8 mouse cellular contexts compared by ENCODE assay signal in the genomic region with DNA sequence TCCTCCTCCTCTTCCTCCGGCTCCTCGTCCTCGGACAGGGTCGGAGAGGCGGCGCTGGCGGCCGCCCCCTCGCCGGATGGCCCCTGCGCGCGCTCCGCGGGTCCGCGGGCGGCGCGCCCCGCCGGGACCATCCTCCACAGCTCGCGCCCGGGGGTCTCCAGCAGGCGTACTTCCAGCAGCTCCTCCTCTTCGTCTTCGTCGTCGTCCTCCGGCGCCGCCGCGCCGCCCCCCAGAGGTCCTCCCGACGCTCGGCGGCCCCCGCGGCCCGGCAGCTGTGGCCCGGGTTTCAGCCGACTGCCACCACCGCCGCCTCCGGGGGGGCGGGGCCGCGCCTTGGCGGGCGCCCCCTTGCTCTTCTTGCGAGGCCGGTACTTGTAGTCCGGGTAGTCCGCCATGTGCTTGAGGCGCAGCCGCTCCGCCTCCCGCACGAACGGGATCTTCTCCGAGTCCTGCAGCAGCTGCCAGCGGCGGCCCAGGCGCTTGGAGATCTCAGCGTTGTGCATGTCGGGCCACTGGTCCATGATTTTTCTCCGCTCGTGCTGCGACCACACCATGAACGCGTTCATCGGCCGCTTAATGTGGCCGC. TPM values are rescaled to one million over a fixed set of nuclear protein-coding genes. Genes with fewer than 3 reads are reported as not detected.
DNase-seq lines count a peak whose midpoint lies in the region; ATAC-seq and TF ChIP-seq lines count a peak whose summit lies in the region.

No protein-coding gene starts in this region.

- no peak for TF ChIP-seq EP300 in liver, postnatal 0 days (IDR thresholded peaks at IDR 0.05; ENCODE audit: low read depth)

- TF ChIP-seq CTCF in bone marrow macrophage, adult 2 months (IDR thresholded peaks at IDR 0.05; ENCODE audit: low read depth, low read length), result no peak
- TF ChIP-seq CTCF in liver, postnatal 0 days (IDR thresholded peaks at IDR 0.05; ENCODE audit: low read depth), result peak; percentile 16; the same call in 1 of the 2 replicates
- TF ChIP-seq CTCF in thymus, adult 2 months (IDR thresholded peaks at IDR 0.05; ENCODE audit: borderline replicate concordance, control insufficient read depth, extremely low read depth, insufficient read depth, low read length, poor library complexity), result 0 out of 2 replicates have a peak, but pooled peaks have one; percentile 23

- 0 out of 2 replicates have a peak, but pooled peaks cover 2% of the 10 kb centered on the region for H3K4me1 ChIP-seq in bone marrow macrophage, adult 2 months (ENCODE audit: control insufficient read depth, insufficient read depth, low read length)
- peaks cover 46% of the 10 kb centered on the region for H3K4me1 ChIP-seq in forebrain, embryonic 13.5 days
- peaks cover 28% of the 10 kb centered on the region for H3K4me1 ChIP-seq in liver, postnatal 0 days (ENCODE audit: insufficient read depth)
- H3K4me1 ChIP-seq in thymus, adult 2 months (replicated peaks; ENCODE audit: control insufficient read depth, insufficient read depth, low read length), result peaks cover 17% of the 10 kb centered on the region

- no peaks in the 10 kb centered on the region for H3K36me3 ChIP-seq in forebrain, embryonic 13.5 days (ENCODE audit: poor library complexity, severe bottlenecking)
- H3K36me3 ChIP-seq in liver, postnatal 0 days (replicated peaks; ENCODE audit: insufficient read depth, low read length), result no peaks in the 10 kb centered on the region
- H3K36me3 ChIP-seq in thymus, adult 2 months (ENCODE audit: control insufficient read depth, insufficient read depth, low read length), result no peaks in the 10 kb centered on the region

- peak overlapping the region; percentile 90 for H3K4me2 ChIP-seq in forebrain, embryonic 13.5 days
- H3K4me2 ChIP-seq in liver, postnatal 0 days (ENCODE audit: low read depth, low read length), result peak overlapping the region; percentile 90

- intact Hi-C loops in heart, postnatal 10 days (cut with DNase I), result loop anchor here (2.0 kb wide), 1 partner anchor 18 kb away; the partner anchor contains the start of genes 6820408C15Rik and Zcchc3

- under 1% methylated on average over 76 of the region's 77 CpGs for WGBS in forebrain, embryonic 13.5 days
- 4% methylated on average over 50 of the region's 77 CpGs for WGBS in liver, postnatal 0 days (ENCODE audit: insufficient replicate concordance)
- under 1% methylated on average over 77 of the region's 77 CpGs for WGBS in thymus, adult 2 months

- H3K27ac ChIP-seq in bone marrow macrophage, adult 2 months (ENCODE audit: insufficient read depth, low read depth, low read length), result no peak overlapping the region
- H3K27ac ChIP-seq in forebrain, embryonic 13.5 days, result peak overlapping the region; percentile 100
- peak overlapping the region; percentile 93 for H3K27ac ChIP-seq in liver, postnatal 0 days (ENCODE audit: low read depth)
- H3K27ac ChIP-seq in thymus, adult 2 months (ENCODE audit: control insufficient read depth, insufficient read depth, low read length), result no peak overlapping the region

- H3K9me3 ChIP-seq in forebrain, embryonic 13.5 days (replicated peaks), result no peaks in the 10 kb centered on the region
- H3K9me3 ChIP-seq in liver, postnatal 0 days (ENCODE audit: low read length), result no peaks in the 10 kb centered on the region

- H3K9ac ChIP-seq in forebrain, embryonic 13.5 days, result peak overlapping the region; percentile 97
- H3K9ac ChIP-seq in liver, postnatal 0 days (replicated peaks), result peak overlapping the region; percentile 73

- H3K27me3 ChIP-seq in forebrain, embryonic 13.5 days, result no peaks in the 10 kb centered on the region
- H3K27me3 ChIP-seq in liver, postnatal 0 days (ENCODE audit: insufficient read depth, low read length), result no peaks in the 10 kb centered on the region
- no peaks in the 10 kb centered on the region; the same call in 1 of the 2 replicates for H3K27me3 ChIP-seq in thymus, adult 2 months (ENCODE audit: control insufficient read depth, insufficient read depth, low read length)

- peak overlapping the region; percentile 74 for H3K4me3 ChIP-seq in bone marrow macrophage, adult 2 months (ENCODE audit: insufficient read depth, low read length)
- H3K4me3 ChIP-seq in forebrain, embryonic 13.5 days, result peak overlapping the region; percentile 90
- peak overlapping the region; percentile 73 for H3K4me3 ChIP-seq in liver, postnatal 0 days (ENCODE audit: low read depth, low read length)
- peak overlapping the region; percentile 49 for H3K4me3 ChIP-seq in thymus, adult 2 months (ENCODE audit: control insufficient read depth, insufficient read depth, low read length)

- peak; percentile 4; the same call in 1 of the 2 replicates for ATAC-seq in forebrain, embryonic 13.5 days
- peak; percentile 20 for ATAC-seq in liver, postnatal 0 days

- DNase-seq in CD8-positive naive resting alpha-beta T cell, adult 2 months (ENCODE audit: low read depth in 2 of 2, low spot score in 2 of 2), result peak; percentile 45 to 47
- DNase-seq in heart, postnatal 10 days, result peak; percentile 89 to 90
- peak; percentile 84 to 93 for DNase-seq in kidney, postnatal 4 days
- peak; percentile 80 for DNase-seq in liver, postnatal 0 days
- DNase-seq in ovary, adult 18-20 months (ENCODE audit: low spot score), result peak; percentile 80
- DNase-seq in thymus, adult 2 months, result peak; percentile 62

- no peak for TF ChIP-seq POLR2A in bone marrow macrophage, adult 2 months (IDR thresholded peaks at IDR 0.05; ENCODE audit: borderline replicate concordance, low read depth, low read length)
- no peak for TF ChIP-seq POLR2A in thymus, adult 2 months (IDR thresholded peaks at IDR 0.05; ENCODE audit: control insufficient read depth, extremely low read depth, insufficient read depth, low read length, poor library complexity)

RNA-seq across cellular contexts. Expression of gene Sox12, which starts 0.8 kb away (rescaled TPM):
- 0.44 and 0.51 TPM in 2 replicates for polyA plus RNA-seq in bone marrow macrophage, adult 2 months (2012; ENCODE audit: insufficient read depth, insufficient read length, missing spikeins)
- 15.8 and 17.6 TPM in 2 replicates for polyA plus RNA-seq in forebrain, embryonic 13.5 days (2015; fragmentation: Nextera tagmentation; extraction: Ambion mirVana)
- total RNA-seq in heart, postnatal 10 days (2021), result 10 to 100 TPM; 26.3 to 37.8 TPM
- polyA plus RNA-seq in liver, postnatal 0 days (2015; fragmentation: Nextera tagmentation; extraction: Ambion mirVana), result 1.2 and 1.3 TPM in 2 replicates
- polyA plus RNA-seq in thymus, adult 2 months (2012; rRNA removed), result 3.8 and 4.5 TPM in 2 replicates

RNA-seq across cellular contexts. Expression of gene Zcchc3, which starts 17.7 kb away (rescaled TPM):
- 2.0 and 2.3 TPM in 2 replicates for polyA plus RNA-seq in bone marrow macrophage, adult 2 months (2012; ENCODE audit: insufficient read depth, insufficient read length, missing spikeins)
- polyA plus RNA-seq in forebrain, embryonic 13.5 days (2015; fragmentation: Nextera tagmentation; extraction: Ambion mirVana), result 25.3 and 25.9 TPM in 2 replicates
- 10 to 100 TPM; 18.0 to 18.1 TPM for total RNA-seq in heart, postnatal 10 days (2021)
- polyA plus RNA-seq in liver, postnatal 0 days (2015; fragmentation: Nextera tagmentation; extraction: Ambion mirVana), result 6.4 and 7.4 TPM in 2 replicates
- 1.7 and 2.0 TPM in 2 replicates for polyA plus RNA-seq in thymus, adult 2 months (2012; rRNA removed)

RNA-seq across cellular contexts. Expression of gene 6820408C15Rik, which starts 18.3 kb away (rescaled TPM):
- polyA plus RNA-seq in bone marrow macrophage, adult 2 months (2012; ENCODE audit: insufficient read depth, insufficient read length, missing spikeins), result not detected in 2 replicates
- 1.6 and 2.6 TPM in 2 replicates for polyA plus RNA-seq in forebrain, embryonic 13.5 days (2015; fragmentation: Nextera tagmentation; extraction: Ambion mirVana)
- 1 to 10 TPM; 3.7 to 4.3 TPM for total RNA-seq in heart, postnatal 10 days (2021)
- polyA plus RNA-seq in liver, postnatal 0 days (2015; fragmentation: Nextera tagmentation; extraction: Ambion mirVana), result 0.13 and 0.42 TPM in 2 replicates
- 0.36 and 0.50 TPM in 2 replicates for polyA plus RNA-seq in thymus, adult 2 months (2012; rRNA removed)

RNA-seq across cellular contexts. Expression of gene Nrsn2, which starts 20.7 kb away (rescaled TPM):
- polyA plus RNA-seq in bone marrow macrophage, adult 2 months (2012; ENCODE audit: insufficient read depth, insufficient read length, missing spikeins), result not detected in 2 replicates
- 11.8 and 16.4 TPM in 2 replicates for polyA plus RNA-seq in forebrain, embryonic 13.5 days (2015; fragmentation: Nextera tagmentation; extraction: Ambion mirVana)
- total RNA-seq in heart, postnatal 10 days (2021), result not detected
- polyA plus RNA-seq in liver, postnatal 0 days (2015; fragmentation: Nextera tagmentation; extraction: Ambion mirVana), result not detected in 2 replicates
- polyA plus RNA-seq in thymus, adult 2 months (2012; rRNA removed), result 0.07 TPM in 1 of 2 replicates, not detected in the other

RNA-seq across cellular contexts. Expression of gene Trib3, which starts 53.3 kb away (rescaled TPM):
- polyA plus RNA-seq in bone marrow macrophage, adult 2 months (2012; ENCODE audit: insufficient read depth, insufficient read length, missing spikeins), result 1.5 and 1.9 TPM in 2 replicates
- polyA plus RNA-seq in forebrain, embryonic 13.5 days (2015; fragmentation: Nextera tagmentation; extraction: Ambion mirVana), result 0.79 and 0.97 TPM in 2 replicates
- total RNA-seq in heart, postnatal 10 days (2021), result 1 to 10 TPM; 3.2 to 3.9 TPM
- polyA plus RNA-seq in liver, postnatal 0 days (2015; fragmentation: Nextera tagmentation; extraction: Ambion mirVana), result 4.1 and 5.5 TPM in 2 replicates
- 2.6 and 3.8 TPM in 2 replicates for polyA plus RNA-seq in thymus, adult 2 months (2012; rRNA removed)

Comparison
In these comparisons a context has a peak if more than half of its experiments do, and no peak if none do; other contexts are left out.
1. H3K27ac ChIP-seq: peak in forebrain, embryonic 13.5 days (single experiment) and liver, postnatal 0 days (single experiment); none in bone marrow macrophage, adult 2 months (single experiment) and thymus, adult 2 months (single experiment).
2. Peak in every context shown above with its lines, with median percentiles within 50 percentile points of each other: DNase-seq and H3K4me3 ChIP-seq.